Comparison of ENCODE assay signal across 8 mouse cellular contexts in the genomic region with DNA sequence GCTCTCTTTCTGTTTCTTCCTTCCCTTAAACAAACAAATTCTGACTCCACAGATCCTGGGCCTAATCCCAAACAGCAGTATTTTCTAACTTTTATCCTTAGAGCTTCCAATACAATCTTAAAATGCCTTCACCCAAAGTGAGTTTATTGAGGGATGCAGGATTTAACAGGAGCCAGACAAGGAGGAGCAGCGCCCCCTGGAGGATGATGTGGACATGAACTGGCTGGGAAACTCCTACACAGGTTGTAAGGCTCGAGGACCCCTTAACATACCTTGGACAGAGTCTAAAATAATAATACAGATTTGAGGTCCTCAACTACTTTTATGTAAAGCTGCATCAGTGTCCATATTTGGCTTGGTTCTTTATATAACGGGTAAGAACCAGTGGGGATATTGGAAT. TPM values are rescaled to one million over a fixed set of nuclear protein-coding genes. Genes with fewer than 3 reads are reported as not detected.
DNase-seq lines count a peak whose midpoint lies in the region; ATAC-seq and TF ChIP-seq lines count a peak whose summit lies in the region.

No protein-coding gene starts in this region.

- no peak overlapping the region for H3K9ac ChIP-seq in kidney, embryonic 15.5 days
- no peak overlapping the region for H3K9ac ChIP-seq in ES-E14 (ENCODE audit: insufficient read depth, low read depth, low read length, poor library complexity, severe bottlenecking)
- H3K9ac ChIP-seq in forebrain, embryonic 13.5 days = no peak overlapping the region

- no peaks in the 10 kb centered on the region for H3K4me1 ChIP-seq in kidney, adult 2 months (ENCODE audit: control insufficient read depth, insufficient read depth, low read length)
- no peaks in the 10 kb centered on the region for H3K4me1 ChIP-seq in kidney, embryonic 15.5 days
- H3K4me1 ChIP-seq in ES-E14 (ENCODE audit: control insufficient read depth in 2 of 2, insufficient read depth in 2 of 2, low read length in 2 of 2, poor library complexity in 1 of 2) = no peaks in the 10 kb centered on the region
- no peaks in the 10 kb centered on the region for H3K4me1 ChIP-seq in forebrain, embryonic 13.5 days

- no peak overlapping the region for H3K4me2 ChIP-seq in kidney, embryonic 15.5 days
- no peak overlapping the region for H3K4me2 ChIP-seq in forebrain, embryonic 13.5 days

- DNase-seq in kidney, adult 2 months = peak; percentile 9
- DNase-seq in ES-E14 (ENCODE audit: low read depth, low spot score) = peak; percentile 74
- peak; percentile 34 for DNase-seq in c-Kit-positive CD71-negative TER-119-negative erythroid progenitor cells, embryonic 14.5 days (ENCODE audit: low read depth)
- peak; percentile 44 to 63 for DNase-seq in left cerebral cortex, postnatal 10 days (ENCODE audit: extremely low spot score in 1 of 2, low spot score in 2 of 2)
- peak; percentile 93 for DNase-seq in retina, embryonic 14.5 days (ENCODE audit: low spot score)

- H3K27ac ChIP-seq in kidney, adult 2 months (ENCODE audit: insufficient read depth, low read depth, low read length) = no peak overlapping the region
- no peak overlapping the region for H3K27ac ChIP-seq in kidney, embryonic 15.5 days
- no peak overlapping the region for H3K27ac ChIP-seq in ES-E14 (ENCODE audit: insufficient read depth, low read depth, low read length, poor library complexity, severe bottlenecking)
- H3K27ac ChIP-seq in forebrain, embryonic 13.5 days = no peak overlapping the region

- 12% methylated on average over 3 of the region's 3 CpGs for WGBS in kidney, adult 2 months
- 15% methylated on average over 3 of the region's 3 CpGs for WGBS in kidney, embryonic 15.5 days
- 11% methylated on average over 3 of the region's 3 CpGs for WGBS in forebrain, embryonic 13.5 days

- no peak overlapping the region for H3K4me3 ChIP-seq in kidney, adult 2 months (ENCODE audit: insufficient read depth, low read depth, low read length)
- no peak overlapping the region for H3K4me3 ChIP-seq in kidney, embryonic 15.5 days (replicated peaks)
- H3K4me3 ChIP-seq in ES-E14 (ENCODE audit: insufficient read depth in 1 of 2, low read depth in 1 of 2, low read length in 2 of 2, poor library complexity in 1 of 2, severe bottlenecking in 1 of 2) = no peak overlapping the region
- H3K4me3 ChIP-seq in forebrain, embryonic 13.5 days = no peak overlapping the region

- H3K27me3 ChIP-seq in kidney, adult 2 months (replicated peaks; ENCODE audit: control insufficient read depth, insufficient read depth, low read length) = no peaks in the 10 kb centered on the region
- no peaks in the 10 kb centered on the region for H3K27me3 ChIP-seq in kidney, embryonic 15.5 days
- H3K27me3 ChIP-seq in forebrain, embryonic 13.5 days = no peaks in the 10 kb centered on the region

- intact Hi-C loops in left cerebral cortex, postnatal 10 days (cut with DNase I) = loop anchor here (5.0 kb wide), 1 partner anchor 59 kb away; no protein-coding TSS in a partner anchor

- H3K9me3 ChIP-seq in kidney, embryonic 15.5 days (replicated peaks) = no peaks in the 10 kb centered on the region
- no peaks in the 10 kb centered on the region for H3K9me3 ChIP-seq in ES-E14 (ENCODE audit: control insufficient read depth, insufficient read depth, low read depth, low read length)
- H3K9me3 ChIP-seq in forebrain, embryonic 13.5 days (replicated peaks) = no peaks in the 10 kb centered on the region

- peak; percentile 64 for TF ChIP-seq CTCF in kidney, adult 2 months (conservative IDR thresholded peaks at IDR 0.05; ENCODE audit: insufficient read depth, insufficient read length, low read depth, low read length)

- no peak for TF ChIP-seq POLR2A in kidney, adult 2 months (IDR thresholded peaks at IDR 0.05; ENCODE audit: low read depth, low read length)

- no peak for ATAC-seq in kidney, embryonic 15.5 days (replicated peaks; ENCODE audit: low FRiP score)
- peak; percentile 57; the same call in 1 of the 2 replicates for ATAC-seq in forebrain, embryonic 13.5 days
- no peak for ATAC-seq in megakaryocyte-erythroid progenitor cell, adult 5-6 weeks (replicated peaks; ENCODE audit: low FRiP score, low TSS enrichment, poor library complexity, severe bottlenecking)

- in situ Hi-C loops in ES-E14 (cut with MboI; ENCODE audit: low sequenced_read_pairs in 2 of 2, unreplicated experiment in 2 of 2) = no loop called here

- no peaks in the 10 kb centered on the region for H3K36me3 ChIP-seq in kidney, adult 2 months (ENCODE audit: control insufficient read depth, insufficient read depth, low read length)
- no peaks in the 10 kb centered on the region for H3K36me3 ChIP-seq in kidney, embryonic 15.5 days
- no peaks in the 10 kb centered on the region for H3K36me3 ChIP-seq in ES-E14 (ENCODE audit: control insufficient read depth, insufficient read depth, low read length, poor library complexity, severe bottlenecking)
- no peaks in the 10 kb centered on the region for H3K36me3 ChIP-seq in forebrain, embryonic 13.5 days (ENCODE audit: poor library complexity, severe bottlenecking)

TF ChIP-seq in ES-E14, 5 proteins besides CTCF, POLR2A, EP300 and RAD21:
- TF ChIP-seq ZC3H11A (IDR thresholded peaks at IDR 0.05; ENCODE audit: borderline replicate concordance, low read depth, low read length) (no peak), ZNF384 (IDR thresholded peaks at IDR 0.05; ENCODE audit: low read depth, low read length) (no peak), MAFK (IDR thresholded peaks at IDR 0.05; ENCODE audit: insufficient read depth, low read depth, low read length) (no peak), CHD2 (IDR thresholded peaks at IDR 0.05; ENCODE audit: low read depth, low read length) (no peak), HCFC1 (IDR thresholded peaks at IDR 0.05; ENCODE audit: borderline replicate concordance, insufficient read depth, low read length) (no peak)

RNA-seq across cellular contexts. Expression of a gene that starts 19.7 kb away (rescaled TPM):
- 0.34 and 0.38 TPM in 2 replicates for polyA plus RNA-seq in kidney, adult 2 months (2012; rRNA removed)
- polyA plus RNA-seq in kidney, embryonic 15.5 days (2015; fragmentation: Nextera tagmentation; extraction: Ambion mirVana) = 1.3 and 1.7 TPM in 2 replicates
- total RNA-seq in ES-E14 (2012; rRNA removed) = 0.69 and 1.5 TPM in 2 replicates
- 6.9 and 7.0 TPM in 2 replicates for polyA plus RNA-seq in forebrain, embryonic 13.5 days (2015; fragmentation: Nextera tagmentation; extraction: Ambion mirVana)
- 100 to 1,000 TPM; 136 to 141 TPM for total RNA-seq in left cerebral cortex, postnatal 10 days (2021)
- 0.79 and 2.3 TPM in 2 replicates for total RNA-seq in megakaryocyte-erythroid progenitor cell, adult 5-6 weeks (2014; fragmentation: Nextera tagmentation)
- 0.30 and 1.8 TPM in 2 replicates for total RNA-seq in megakaryocyte-erythroid progenitor cell, adult 5-6 weeks (2017)

RNA-seq across cellular contexts. Expression of a gene that starts 41.8 kb away (rescaled TPM):
- polyA plus RNA-seq in kidney, adult 2 months (2012; rRNA removed) = 0.22 and 0.37 TPM in 2 replicates
- 4.1 and 4.8 TPM in 2 replicates for polyA plus RNA-seq in kidney, embryonic 15.5 days (2015; fragmentation: Nextera tagmentation; extraction: Ambion mirVana)
- 5.1 and 8.9 TPM in 2 replicates for total RNA-seq in ES-E14 (2012; rRNA removed)
- polyA plus RNA-seq in forebrain, embryonic 13.5 days (2015; fragmentation: Nextera tagmentation; extraction: Ambion mirVana) = 30.5 and 33.8 TPM in 2 replicates
- 10 to 100 TPM; 55.7 to 63.2 TPM for total RNA-seq in left cerebral cortex, postnatal 10 days (2021)
- total RNA-seq in megakaryocyte-erythroid progenitor cell, adult 5-6 weeks (2014; fragmentation: Nextera tagmentation) = 10.0 and 12.8 TPM in 2 replicates
- 1.2 and 1.4 TPM in 2 replicates for total RNA-seq in megakaryocyte-erythroid progenitor cell, adult 5-6 weeks (2017)

Comparison
In these comparisons a context has a peak if more than half of its experiments do, and no peak if none do; other contexts are left out.
1. DNase-seq: peak in every context shown above with its lines; median percentile 93 in retina, embryonic 14.5 days; 74 in ES-E14; 54 in left cerebral cortex, postnatal 10 days; 34 in c-Kit-positive CD71-negative TER-119-negative erythroid progenitor cells, embryonic 14.5 days; 9 in kidney, adult 2 months.
2. RNA of a gene that starts 19.7 kb away (total RNA-seq): 136 to 141 TPM in left cerebral cortex, postnatal 10 days; 0.30 to 2.3 TPM in megakaryocyte-erythroid progenitor cell, adult 5-6 weeks and 0.69 to 1.5 TPM in ES-E14; every median in the first group is over 10 times any median in the second.